Mouse (Mus musculus) small intestine, adult 2 months (tissue): ENCODE data around the gene Stat3.

Experiments used
- CTCF ChIP-seq: fragments of 200-500 bp; IDR thresholded peaks from 2 replicates; pipeline ENCODE4 v1.5.1; 2012; ENCODE audit warnings: low read depth, mild to moderate bottlenecking, control low read depth, inconsistent platforms, low read length, moderate library complexity, mixed read lengths; ENCODE audit not compliant: insufficient replicate concordance, insufficient read length; ENCODE audit errors: extremely low read depth
- POLR2A ChIP-seq: fragments of 200-500 bp; IDR thresholded peaks from 2 replicates; pipeline ENCODE4 v1.6.1; 2012; ENCODE audit warnings: low read depth, mild to moderate bottlenecking, control low read depth, inconsistent platforms, low read length, moderate library complexity

DNA sequence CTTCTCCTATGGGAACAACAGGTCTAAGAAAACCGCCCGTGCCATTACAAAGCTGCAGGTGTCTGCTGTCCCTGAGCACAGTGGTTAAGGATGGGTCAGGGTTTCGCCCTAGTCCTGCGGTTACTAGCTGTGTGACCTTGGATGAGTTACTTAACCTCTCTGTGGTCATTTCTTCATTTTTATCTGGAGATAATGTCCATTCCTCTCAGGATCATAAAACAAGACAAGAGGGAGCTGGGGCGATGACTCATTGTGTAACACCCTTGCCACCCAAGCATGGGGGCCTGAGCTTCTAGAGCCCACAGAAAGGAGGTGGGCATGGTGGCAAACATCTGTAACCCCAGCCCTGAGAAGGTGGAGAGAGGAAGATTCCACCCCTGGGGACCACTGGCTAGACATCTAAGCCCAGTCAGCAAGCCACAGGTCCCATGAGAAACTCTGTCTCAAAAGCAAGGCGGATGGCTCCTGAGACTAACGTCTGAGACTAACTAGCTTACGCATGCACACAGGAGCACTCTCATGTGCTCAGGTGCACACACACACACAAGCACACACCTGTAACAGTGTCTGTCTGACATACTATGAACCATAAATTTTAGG lies 96.2 kb downstream of the Stat3 start:
- no peak for TF ChIP-seq CTCF
- no peak for TF ChIP-seq POLR2A
